ENCODE assay signal across 9 mouse cellular contexts in genomic region chr6:8735657-8736492, GRCm38 (mm10). TPM values are rescaled to one million over a fixed set of nuclear protein-coding genes. Genes with fewer than 3 reads are reported as not detected.
A peak's percentile ranks its signal among the peaks of the same experiment; 100 is the strongest.
DNase-seq lines count a peak whose midpoint lies in the region; ATAC-seq and TF ChIP-seq lines count a peak whose summit lies in the region.
"Had no signal": no experiment of that assay in that cellular context is flagged by ENCODE, and none has a peak within 500 bp of the region (broad histone marks: within the 10 kb centered on the region; RNA-seq: fewer than 3 reads in every experiment).

No protein-coding gene starts in this region.

- H3K9me3 ChIP-seq in heart, embryonic 10.5 days: no peaks in the 10 kb centered on the region
- H3K9me3 ChIP-seq in liver, embryonic 14.5 days (ENCODE audit: control insufficient read depth, low read length): no peaks in the 10 kb centered on the region
- no peaks in the 10 kb centered on the region for H3K9me3 ChIP-seq in neural tube, embryonic 13.5 days
- H3K9me3 ChIP-seq: embryonic facial prominence, embryonic 13.5 days had no signal

- no peak overlapping the region for H3K4me3 ChIP-seq in C2C12 (ENCODE audit: insufficient read depth, poor library complexity, severe bottlenecking)
- H3K4me3 ChIP-seq in heart, embryonic 10.5 days: no peak overlapping the region
- H3K4me3 ChIP-seq in liver, embryonic 14.5 days (ENCODE audit: insufficient read depth in 1 of 2, low read depth in 2 of 2, low read length in 2 of 2): no peak overlapping the region
- H3K4me3 ChIP-seq in neural tube, embryonic 13.5 days: no peak overlapping the region
- H3K4me3 ChIP-seq: embryonic facial prominence, embryonic 13.5 days had no signal

- peaks cover 4% of the 10 kb centered on the region for H3K36me3 ChIP-seq in C2C12 (ENCODE audit: control insufficient read depth, insufficient read depth)
- H3K36me3 ChIP-seq in heart, embryonic 10.5 days: no peaks in the 10 kb centered on the region; the same call in 1 of the 2 replicates
- H3K36me3 ChIP-seq in liver, embryonic 14.5 days (replicated peaks; ENCODE audit: control insufficient read depth, insufficient read depth, low read depth): no peaks in the 10 kb centered on the region
- H3K36me3 ChIP-seq in neural tube, embryonic 13.5 days: no peaks in the 10 kb centered on the region
- H3K36me3 ChIP-seq: embryonic facial prominence, embryonic 13.5 days had no signal

- H3K79me2 ChIP-seq in C2C12 (ENCODE audit: control insufficient read depth, insufficient read depth): no peaks in the 10 kb centered on the region

- no peaks in the 10 kb centered on the region for H3K79me3 ChIP-seq in C2C12 (ENCODE audit: low read depth)

- peak; percentile 72 for TF ChIP-seq CTCF in C2C12 (IDR thresholded peaks at IDR 0.05; ENCODE audit: control insufficient read depth, insufficient read depth, insufficient read length)
- TF ChIP-seq CTCF in liver, embryonic 14.5 days (IDR thresholded peaks at IDR 0.05; ENCODE audit: low read depth): peak; percentile 60

- no peak overlapping the region for H3K4me2 ChIP-seq in liver, embryonic 14.5 days (ENCODE audit: low read depth)
- H3K4me2 ChIP-seq in neural tube, embryonic 13.5 days: no peak overlapping the region
- H3K4me2 ChIP-seq: embryonic facial prominence, embryonic 13.5 days had no signal

- no peak overlapping the region for H3ac ChIP-seq in C2C12 (ENCODE audit: control insufficient read depth, insufficient read length, low read depth)

- H3K27me3 ChIP-seq in C2C12 (ENCODE audit: control insufficient read depth, insufficient read depth, insufficient read length): no peaks in the 10 kb centered on the region
- no peaks in the 10 kb centered on the region for H3K27me3 ChIP-seq in heart, embryonic 10.5 days (ENCODE audit: insufficient read depth, poor library complexity, severe bottlenecking)
- no peaks in the 10 kb centered on the region for H3K27me3 ChIP-seq in liver, embryonic 14.5 days (ENCODE audit: control insufficient read depth, insufficient read depth, low read length)
- no peaks in the 10 kb centered on the region for H3K27me3 ChIP-seq in neural tube, embryonic 13.5 days
- H3K27me3 ChIP-seq: embryonic facial prominence, embryonic 13.5 days had no signal

- no peak for TF ChIP-seq EP300 in liver, embryonic 14.5 days (IDR thresholded peaks at IDR 0.05; ENCODE audit: low read depth)

- peak overlapping the region; percentile 69; the same call in 1 of the 2 replicates for H3K27ac ChIP-seq in heart, embryonic 10.5 days
- no peak overlapping the region for H3K27ac ChIP-seq in liver, embryonic 14.5 days
- H3K27ac ChIP-seq in neural tube, embryonic 13.5 days (replicated peaks): no peak overlapping the region

- no peak overlapping the region for H3K9ac ChIP-seq in liver, embryonic 14.5 days (replicated peaks)
- H3K9ac ChIP-seq in neural tube, embryonic 13.5 days: no peak overlapping the region
- H3K9ac ChIP-seq: embryonic facial prominence, embryonic 13.5 days had no signal

- 60% methylated on average over 8 of the region's 8 CpGs for WGBS in heart, embryonic 10.5 days
- WGBS in liver, embryonic 14.5 days (ENCODE audit: insufficient replicate concordance): 55% methylated on average over 8 of the region's 8 CpGs
- WGBS in neural tube, embryonic 13.5 days: 58% methylated on average over 8 of the region's 8 CpGs

- DNase-seq in adrenal gland, postnatal 10 days: peak; percentile 81
- DNase-seq in embryo, embryonic 9.5 days (ENCODE audit: extremely low spot score): peak; percentile 66
- peak; percentile 38 for DNase-seq in heart, embryonic 10.5 days (ENCODE audit: low spot score)
- DNase-seq in kidney, postnatal 10 days: peak; percentile 87
- DNase-seq in liver, embryonic 14.5 days (ENCODE audit: low read depth in 3 of 3, low spot score in 3 of 3): peak in 1 of 3 experiments; percentile 3
- DNase-seq in telencephalon, adult 2 months (ENCODE audit: low read depth, low spot score): peak; percentile 47

- peaks cover 25% of the 10 kb centered on the region; the same call in 1 of the 2 replicates for H3K4me1 ChIP-seq in heart, embryonic 10.5 days
- no peaks in the 10 kb centered on the region; a peak in 1 of 4 replicates for H3K4me1 ChIP-seq in liver, embryonic 14.5 days (replicated peaks; ENCODE audit: control insufficient read depth in 2 of 2, insufficient read depth in 2 of 2, low read length in 1 of 2)
- H3K4me1 ChIP-seq in neural tube, embryonic 13.5 days (replicated peaks): 0 out of 2 replicates have a peak, but pooled peaks cover 2% of the 10 kb centered on the region

- ATAC-seq in liver, embryonic 14.5 days (ENCODE audit: insufficient read depth): no peak; the same call in 1 of the 2 replicates
- peak; percentile 77; the same call in 1 of the 2 replicates for ATAC-seq in neural tube, embryonic 13.5 days (ENCODE audit: low read depth)

TF ChIP-seq in C2C12, 6 proteins besides CTCF, POLR2A, EP300 and RAD21:
- TF ChIP-seq MAX (IDR thresholded peaks at IDR 0.05): no peak
- TF ChIP-seq MYOG (IDR thresholded peaks at IDR 0.05; ENCODE audit: control insufficient read depth, extremely low read depth, insufficient read length): no peak
- no peak for TF ChIP-seq CEBPB (IDR thresholded peaks at IDR 0.05; ENCODE audit: low read depth)
- TF ChIP-seq MYOD1 (IDR thresholded peaks at IDR 0.05; ENCODE audit: control insufficient read depth, insufficient read length, low read depth): no peak
- TF ChIP-seq FOSL1 (IDR thresholded peaks at IDR 0.05; ENCODE audit: insufficient read depth, low read length, poor library complexity, severe bottlenecking): no peak
- no peak for TF ChIP-seq USF1 (IDR thresholded peaks at IDR 0.05; ENCODE audit: low read depth)
TF ChIP-seq in C2C12: peak in this region for 0.

RNA-seq across cellular contexts. Expression of gene Ica1, which starts 42.4 kb away (rescaled TPM):
- 10.5 TPM for polyA plus RNA-seq in C2C12 (2012; fragmentation: generic; extraction: Trizol)
- 10 to 100 TPM; 17.5 to 25.5 TPM for total RNA-seq in adrenal gland, postnatal 10 days (2021)
- 27.9 and 35.8 TPM in 2 replicates for polyA plus RNA-seq in heart, embryonic 10.5 days (2016; fragmentation: Nextera tagmentation; extraction: Ambion mirVana)
- 1.0 and 1.9 TPM in 2 replicates for polyA plus RNA-seq in liver, embryonic 14.5 days (2012; rRNA removed)
- polyA plus RNA-seq in liver, embryonic 14.5 days (2014; fragmentation: Nextera tagmentation; extraction: Ambion mirVana): 5.0 and 5.5 TPM in 2 replicates
- 43.3 and 46.2 TPM in 2 replicates for polyA plus RNA-seq in neural tube, embryonic 13.5 days (2015; fragmentation: Nextera tagmentation; extraction: Ambion mirVana)
